Mouse (Mus musculus) C2C12 (cell line): Measurements from ENCODE around the gene Abcc3.

ENCODE experiments used
- CEBPB ChIP-seq: IDR thresholded peaks from one replicate; pipeline ENCODE4 v1.6.1; 2011; ENCODE audit warnings: low read depth, mild to moderate bottlenecking, control low read depth, moderate library complexity
- CTCF ChIP-seq: IDR thresholded peaks from one replicate; pipeline ENCODE4 v1.5.1; 2011; ENCODE audit not compliant: control insufficient read depth, insufficient read depth, insufficient read length
- FOSL1 ChIP-seq: IDR thresholded peaks from one replicate; pipeline ENCODE4 v1.8.0; 2011; ENCODE audit warnings: mild to moderate bottlenecking, low read length; ENCODE audit not compliant: poor library complexity, insufficient read depth, severe bottlenecking
- MAX ChIP-seq: IDR thresholded peaks from one replicate; pipeline ENCODE4 v1.6.1; 2011; ENCODE audit warnings: mild to moderate bottlenecking, control low read depth
- MYOD1 ChIP-seq: IDR thresholded peaks from one replicate; pipeline ENCODE4 v1.6.1; 2011; ENCODE audit warnings: low read depth; ENCODE audit not compliant: control insufficient read depth, insufficient read length
- MYOG ChIP-seq: IDR thresholded peaks from one replicate; pipeline ENCODE4 v1.6.1; 2011; ENCODE audit not compliant: control insufficient read depth, insufficient read length; ENCODE audit errors: extremely low read depth
- USF1 ChIP-seq: IDR thresholded peaks from one replicate; pipeline ENCODE4 v1.6.1; 2011; ENCODE audit warnings: low read depth, mild to moderate bottlenecking, control low read depth, moderate library complexity

DNA sequence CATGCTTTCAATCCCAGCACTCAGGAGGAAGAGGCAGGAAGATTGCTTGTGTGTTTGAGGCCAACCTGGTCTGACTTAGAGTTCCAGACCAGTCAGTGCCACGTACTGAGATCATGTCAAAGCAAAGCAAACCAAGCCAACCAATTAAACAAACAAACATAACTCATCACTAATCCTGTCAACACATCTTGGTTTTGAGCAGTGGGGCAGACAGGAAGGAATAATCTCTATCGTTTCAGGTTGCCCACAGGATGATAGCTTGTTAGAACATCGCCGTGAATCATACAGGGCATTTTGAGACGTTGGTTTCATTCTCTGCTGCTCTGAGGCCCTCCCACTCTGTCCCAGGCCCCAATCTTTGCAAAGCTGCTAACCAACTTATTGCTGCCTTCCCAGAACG is 22.8 kb downstream of the Abcc3 start:
- TF ChIP-seq MYOG (no peak), CTCF (no peak), USF1 (no peak), MAX (no peak), MYOD1 (no peak), FOSL1 (no peak), CEBPB (no peak)
